Mouse (Mus musculus) ES-Bruce4 (cell line): ENCODE measurements around the gene Ceacam11. TPM values are rescaled to one million over a fixed set of nuclear protein-coding genes. Genes with fewer than 3 reads are reported as not detected.
"Not testable (repeated sequence)": the region's sequence is repeated elsewhere in the genome, so short reads cannot be mapped to it uniquely, and the experiment has no call there.

Experiments used
- H3K27ac ChIP-seq: 2 replicates; pipeline ENCODE4 v1.5.1; 2012; ENCODE audit warnings: low read length, inconsistent platforms; ENCODE audit not compliant: insufficient read depth
- H3K27me3 ChIP-seq: 2 replicates; pipeline ENCODE4 v1.6.1; 2012; ENCODE audit warnings: mild to moderate bottlenecking, low read length, inconsistent platforms; ENCODE audit not compliant: control insufficient read depth, poor library complexity, insufficient read depth, severe bottlenecking
- H3K36me3 ChIP-seq: 2 replicates; pipeline ENCODE4 v1.6.1; 2012; ENCODE audit warnings: inconsistent platforms, mild to moderate bottlenecking, low read length, moderate library complexity; ENCODE audit not compliant: control insufficient read depth, poor library complexity, insufficient read depth, severe bottlenecking
- H3K4me1 ChIP-seq: one replicate; pipeline ENCODE4 v1.8.1; 2011; ENCODE audit warnings: low read length; ENCODE audit not compliant: control insufficient read depth, insufficient read depth
- H3K4me3 ChIP-seq: 2 replicates; pipeline ENCODE4 v1.5.1; 2011; ENCODE audit warnings: low read depth, mild to moderate bottlenecking, low read length
- H3K9ac ChIP-seq: 2 replicates; pipeline ENCODE4 v1.6.1; 2012; ENCODE audit warnings: low read depth, mild to moderate bottlenecking, inconsistent platforms; ENCODE audit not compliant: poor library complexity, severe bottlenecking
- H3K9me3 ChIP-seq: replicated peaks from 2 replicates; pipeline ENCODE4 v1.6.1; 2012; ENCODE audit warnings: mild to moderate bottlenecking, low read length, inconsistent platforms; ENCODE audit not compliant: control insufficient read depth, poor library complexity, insufficient read depth, severe bottlenecking
- CTCF ChIP-seq: IDR thresholded peaks from one replicate; pipeline ENCODE4 v1.8.1; 2011; ENCODE audit warnings: low read depth, low read length
- EP300 ChIP-seq: IDR thresholded peaks from 2 replicates; pipeline ENCODE4 v1.6.1; 2011; ENCODE audit warnings: low read depth, low read length; ENCODE audit not compliant: insufficient read depth
- POLR2A ChIP-seq: IDR thresholded peaks from one replicate; pipeline ENCODE4 v1.8.1; 2011; ENCODE audit warnings: low read length; ENCODE audit not compliant: insufficient read depth
- polyA plus RNA-seq: library from polyadenylated mRNA; stranded (reverse); fragments of >200 nt; gene quantifications from 2 replicates; pipeline ENCODE4 v1.2.4, GENCODE M21; 2011; ENCODE audit warnings: low read depth; ENCODE audit not compliant: missing spikeins, insufficient read depth, insufficient read length

The Ceacam11 gene
- 1.5 and 4.0 TPM in 2 replicates for polyA plus RNA-seq

DNA sequence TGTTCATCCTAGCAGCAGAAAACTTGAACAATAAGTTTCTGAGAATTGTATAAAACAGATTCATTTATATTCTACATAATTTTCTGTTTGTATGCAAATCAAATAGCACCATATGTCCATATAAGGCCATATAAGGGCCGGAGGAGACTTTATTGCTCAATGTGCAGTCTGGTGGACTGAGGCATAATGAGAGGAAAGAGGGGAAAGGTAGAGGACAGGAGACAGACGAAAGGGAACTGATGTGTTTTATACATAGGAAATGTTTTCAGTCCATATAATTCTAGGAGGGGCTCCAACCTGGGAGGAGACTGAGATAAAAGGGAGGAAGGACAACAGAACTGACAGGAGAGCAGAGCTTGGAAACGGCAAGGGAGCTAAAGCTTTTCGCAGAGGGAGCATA is at the start of gene Ceacam11:
Gene Ceacam11, plus strand, starts transcription at position 301 of the 400 bp plus-strand sequence.
- no peaks in the 10 kb centered on the region for H3K27me3 ChIP-seq
- no peaks in the 10 kb centered on the region for H3K4me1 ChIP-seq
- TF ChIP-seq CTCF = no peak
- TF ChIP-seq POLR2A = no peak
- TF ChIP-seq EP300 = no peak
- H3K4me3 ChIP-seq = no peak within 1 kb of the TSS
- H3K36me3 ChIP-seq = no peaks in the 10 kb centered on the region
- no peak within 1 kb of the TSS for H3K9ac ChIP-seq
- no peaks in the 10 kb centered on the region for H3K9me3 ChIP-seq
- H3K27ac ChIP-seq = no peak within 1 kb of the TSS

DNA sequence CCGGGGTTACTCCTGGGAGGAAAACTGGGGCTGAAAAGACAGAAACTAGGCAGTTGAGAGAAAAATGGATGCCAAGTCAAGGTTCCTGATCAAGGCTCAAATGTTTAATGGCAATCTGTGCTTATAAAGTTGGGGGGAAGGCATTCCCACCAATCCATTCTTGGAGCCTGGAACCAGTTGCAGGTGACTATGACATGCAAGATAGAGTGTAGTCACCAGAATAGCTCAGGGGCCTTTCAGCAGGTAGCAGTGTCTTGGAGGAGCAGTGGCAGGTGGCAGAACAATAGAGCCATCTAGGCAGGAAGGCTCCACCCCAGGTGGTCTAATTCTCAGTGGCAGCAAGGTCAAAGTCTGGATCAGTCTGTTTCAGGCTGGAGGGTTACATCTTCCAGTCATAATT is 29.2 kb downstream of the Ceacam11 start:
- not testable (repeated sequence) for H3K9ac ChIP-seq, H3K36me3 ChIP-seq, H3K4me3 ChIP-seq, H3K9me3 ChIP-seq, H3K4me1 ChIP-seq, H3K27ac ChIP-seq, H3K27me3 ChIP-seq
- peak; percentile 88 for TF ChIP-seq EP300

- TF ChIP-seq CTCF = no peak
- no peak for TF ChIP-seq POLR2A
- no peak for TF ChIP-seq EP300
- Histone ChIP-seq H3K27me3 (no peaks in the 10 kb centered on the region), H3K9ac (no peak within 1 kb of the TSS), H3K4me1 (no peaks in the 10 kb centered on the region), H3K36me3 (no peaks in the 10 kb centered on the region), H3K27ac (no peak within 1 kb of the TSS), H3K9me3 (no peaks in the 10 kb centered on the region), H3K4me3 (no peak within 1 kb of the TSS)
Observed at GRCm38 (mm10) chr7:18009589-18009988, 37.7 kb downstream of the Ceacam11 start, which contains the start of gene Ceacam13. Ceacam13 (plus strand) TSS chr7:18009889.

Other genes with a start within 250 kb of the Ceacam11 start
- gene Ceacam14, start 159.5 kb upstream of the Ceacam11 start, polyA plus RNA-seq = 1.0 and 3.3 TPM in 2 replicates
- 0.54 TPM in 1 of 2 replicates, not detected in the other for gene Gm5155, start 100.4 kb upstream of the Ceacam11 start, polyA plus RNA-seq
- 0.60 TPM in 1 of 2 replicates, not detected in the other for gene Ceacam13, start 37.8 kb downstream of the Ceacam11 start, polyA plus RNA-seq
- 0.64 and 4.7 TPM in 2 replicates for gene Ceacam12, start 93.8 kb downstream of the Ceacam11 start, polyA plus RNA-seq
- gene Igfl3, start 204.4 kb downstream of the Ceacam11 start, polyA plus RNA-seq = not detected in 2 replicates